Mouse (Mus musculus) E14TG2a.4 (cell line): ENCODE measurements around the gene Cyp17a1.

Experiments
- CTCF ChIP-seq: conservative IDR thresholded peaks from 2 replicates; pipeline ENCODE4 v1.5.1; 2014; ENCODE audit warnings: low read length
- NANOG ChIP-seq: IDR thresholded peaks from 2 replicates; pipeline ENCODE4 v1.6.1; 2014; ENCODE audit warnings: borderline replicate concordance, low read length, mixed read lengths

GRCm38 (mm10) chr19:46662784-46663183 is 10.2 kb downstream of the Cyp17a1 start:
- no peak for TF ChIP-seq CTCF
- no peak for TF ChIP-seq NANOG
